Mouse (Mus musculus) thymus, postnatal 10 days (tissue): ENCODE measurements around the gene Map2.

Experiments
- DNase-seq, 2 experiments: peaks; one replicate each; pipeline ENCODE4 v3.0.0; 2021; ENCODE audit warnings: low spot score in 2 of 2

Map2 gene

DNA sequence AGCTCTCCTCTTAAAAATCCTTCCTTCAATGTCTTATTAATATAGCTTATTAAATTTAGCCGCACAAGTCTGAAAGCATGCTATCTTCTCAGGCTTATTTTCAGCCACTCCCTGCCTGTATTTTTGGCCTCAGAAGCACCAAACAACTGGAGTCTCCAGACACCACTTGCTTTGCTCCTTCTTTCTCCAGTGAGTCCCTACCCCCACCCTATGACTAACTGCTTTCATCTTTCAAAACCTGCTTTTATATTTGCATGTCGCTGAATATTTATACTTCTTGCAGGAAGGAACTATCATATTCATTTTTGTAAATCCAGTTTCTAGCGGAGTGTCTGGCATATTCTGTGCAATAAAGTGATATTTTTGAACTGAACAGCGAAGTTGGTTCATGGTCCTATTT, 21.6 kb downstream of the Map2 start:
- DNase-seq = no peak

GRCm38 (mm10) chr1:66205517-66205916, 30.4 kb downstream of the Map2 start:
- DNase-seq = no peak

GRCm38 (mm10) chr1:66206904-66207303, 31.8 kb downstream of the Map2 start:
- DNase-seq = no peak

DNA sequence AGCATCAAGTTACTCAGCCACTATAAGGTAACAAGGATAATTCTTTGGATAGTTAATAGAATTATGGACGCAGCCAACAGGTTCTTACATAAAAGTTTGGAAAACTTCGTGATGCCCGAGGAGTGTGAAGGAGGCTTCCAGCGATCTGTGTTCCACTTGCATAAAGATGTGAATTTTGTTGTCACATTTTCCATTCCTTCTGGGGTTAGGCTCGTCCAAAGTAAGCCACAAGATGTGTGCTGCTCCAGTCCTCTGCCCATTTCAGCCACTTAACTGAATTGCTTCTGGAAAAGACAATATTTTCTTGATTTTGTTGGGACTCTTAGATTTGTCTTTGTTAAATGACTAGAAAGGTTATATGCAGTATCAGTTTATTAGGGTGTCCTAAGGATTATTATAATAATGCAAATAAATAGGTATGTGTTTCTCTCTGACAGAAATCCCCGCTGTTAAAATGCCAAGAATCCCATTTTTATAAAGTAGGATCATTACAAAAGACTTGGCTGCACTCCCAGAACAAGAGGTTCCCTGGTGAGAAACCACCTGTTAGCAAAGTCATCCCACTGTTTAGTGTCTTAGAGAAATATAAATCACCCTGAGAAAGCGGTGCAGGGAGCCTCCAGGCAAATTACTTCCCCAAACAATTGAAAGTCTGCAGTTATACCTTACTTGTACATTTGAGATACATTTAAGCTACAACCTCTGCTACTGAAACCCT, 36.2 kb downstream of the Map2 start:
- DNase-seq = no peak

GRCm38 (mm10) chr1:66221497-66221896, 46.4 kb downstream of the Map2 start:
- DNase-seq = no peak

- no peak for DNase-seq
These were observed 48.3 kb downstream of the Map2 start for GRCm38 (mm10) chr1:66223331-66223730.

DNA sequence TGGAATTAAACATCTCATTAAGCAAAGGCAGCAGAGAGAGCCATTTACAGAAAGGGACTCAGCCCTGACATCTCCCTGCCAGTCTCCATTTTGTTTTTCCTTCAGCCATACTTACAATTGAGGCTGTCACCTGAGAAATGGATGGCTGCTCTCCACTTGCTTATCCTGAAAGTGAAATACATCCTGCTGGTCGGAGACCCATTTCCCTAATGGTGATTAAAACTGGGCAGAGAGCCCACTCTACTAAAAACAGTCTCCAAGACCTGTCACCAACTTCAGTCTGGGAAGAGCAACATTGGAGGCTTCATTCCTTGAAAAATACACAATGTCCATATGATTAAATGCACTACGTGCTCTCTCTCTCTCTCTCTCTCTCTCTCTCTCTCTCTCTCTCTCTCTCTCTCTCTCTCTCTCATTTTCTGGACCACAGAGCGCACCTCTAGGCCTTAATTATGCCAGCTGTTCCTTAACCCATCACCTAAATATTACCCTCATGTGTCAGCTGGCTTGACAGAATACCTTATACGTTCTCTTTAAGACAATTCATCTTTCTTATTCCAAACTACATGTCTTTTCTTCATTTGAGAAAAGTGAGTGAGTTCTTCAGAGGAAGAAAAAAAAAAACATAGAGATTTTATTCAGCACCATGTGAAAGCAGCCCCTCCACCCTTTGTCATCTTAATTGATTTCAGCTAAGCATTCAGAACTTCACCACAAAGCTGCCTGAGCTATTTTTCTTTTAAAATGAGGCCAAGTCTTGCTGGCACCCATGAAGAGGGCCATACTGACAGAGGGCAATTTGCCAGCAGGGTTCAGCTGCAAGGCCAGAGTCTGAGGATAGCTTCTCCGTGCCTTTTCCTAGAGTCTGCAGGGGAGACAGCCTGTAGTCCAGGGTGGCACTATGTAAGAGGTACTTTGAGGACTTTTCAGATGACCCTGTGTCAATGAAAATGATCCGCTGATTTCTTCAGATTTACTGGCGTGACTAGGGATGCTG, 51.6 kb downstream of the Map2 start:
- no peak for DNase-seq

DNA sequence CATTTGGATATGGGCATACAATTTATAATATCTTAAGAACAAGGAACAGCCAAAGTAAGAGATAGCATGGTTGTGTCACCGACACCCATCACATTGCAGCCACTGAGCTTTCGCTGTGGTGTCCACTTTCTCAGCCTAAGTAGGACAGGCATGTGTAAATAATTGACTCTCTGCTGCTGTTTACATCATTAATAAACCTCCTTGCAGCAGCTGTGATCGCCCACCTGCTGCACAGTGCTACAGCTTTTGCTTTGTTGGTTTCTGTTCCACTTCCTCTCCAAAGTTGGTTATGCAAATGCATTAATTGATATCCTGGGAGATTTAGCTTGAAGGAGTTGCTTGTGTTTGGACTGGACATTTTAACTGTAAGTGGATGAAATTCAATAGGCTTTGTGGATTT, 53.1 kb downstream of the Map2 start:
- DNase-seq = no peak

DNA sequence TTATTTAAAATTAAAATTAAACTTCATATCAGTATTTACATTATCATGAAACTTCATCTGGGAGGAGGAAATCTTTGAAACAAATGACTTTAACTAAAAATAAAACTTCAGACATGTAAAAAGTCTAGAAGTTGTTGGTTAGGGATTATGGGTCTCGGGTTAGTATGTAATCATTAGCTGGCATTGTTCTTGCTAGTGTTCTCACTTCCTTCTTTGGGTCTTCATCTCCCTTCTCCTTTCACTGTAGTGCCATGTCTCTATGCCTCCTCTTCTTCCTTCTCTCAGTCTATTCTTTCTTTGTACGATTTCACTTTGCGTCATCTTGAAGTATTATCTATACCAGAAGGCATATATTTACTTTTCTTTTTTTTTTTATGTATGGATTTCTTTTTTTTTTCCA, 55.3 kb downstream of the Map2 start:
- no peak for DNase-seq

GRCm38 (mm10) chr1:66231963-66232362, 56.9 kb downstream of the Map2 start:
- DNase-seq = no peak

DNA sequence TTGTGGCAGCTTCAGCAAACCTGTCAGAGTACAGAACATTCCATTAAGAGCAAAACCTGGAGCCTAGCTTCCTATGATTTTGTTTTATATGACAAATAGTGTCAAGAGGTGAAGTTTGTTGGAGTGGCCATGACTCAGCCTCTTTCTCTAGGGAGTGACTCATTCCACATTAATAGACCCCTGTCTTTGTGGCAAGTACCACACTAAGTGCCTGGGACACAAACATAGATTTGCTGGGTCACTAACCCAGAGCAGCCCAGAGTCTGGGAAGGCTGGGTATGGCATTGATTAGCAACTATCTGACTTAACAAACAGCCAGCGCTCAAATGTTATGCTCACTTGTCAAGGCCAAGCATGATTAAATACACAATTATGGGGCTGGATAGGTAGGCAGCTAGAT, 69.8 kb downstream of the Map2 start:
- DNase-seq = no peak

GRCm38 (mm10) chr1:66251649-66252332, 76.7 kb downstream of the Map2 start:
- DNase-seq = no peak

DNA sequence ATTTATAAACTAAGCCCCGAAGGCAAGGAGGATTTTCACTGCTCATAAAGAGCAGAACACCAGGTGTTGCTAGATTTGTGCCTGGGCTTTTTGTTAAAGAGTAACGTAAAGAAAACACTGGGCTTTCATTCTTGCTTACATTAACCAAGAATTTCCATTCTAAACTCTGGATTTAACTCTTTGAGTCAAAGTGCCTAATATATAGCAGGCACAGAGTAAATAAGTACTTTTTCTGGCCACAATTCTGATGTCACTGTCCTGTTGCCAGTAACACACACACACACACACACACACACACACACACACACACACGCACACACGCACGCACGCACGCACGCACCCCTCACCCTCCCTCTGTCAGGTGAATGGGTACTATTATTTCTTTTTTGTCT, 77.3 kb downstream of the Map2 start:
- no peak for DNase-seq

DNA sequence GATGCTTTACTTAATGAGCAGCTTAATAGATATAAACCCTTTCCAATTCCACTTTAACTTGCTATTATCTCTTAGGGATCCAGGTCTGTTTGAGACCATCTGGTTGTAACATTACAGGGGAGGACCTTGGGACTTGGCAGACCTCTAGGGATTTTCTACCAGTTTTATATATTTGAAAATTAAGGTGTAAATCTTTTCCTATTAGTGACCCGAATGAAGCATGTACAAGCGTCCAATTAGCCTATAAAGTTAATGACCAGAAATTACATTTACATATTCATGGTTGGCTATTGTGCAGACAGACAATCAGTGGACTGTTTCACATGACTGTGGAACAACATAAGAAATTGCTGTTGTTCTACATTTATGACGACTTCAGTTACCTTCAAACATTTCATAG, 88.1 kb downstream of the Map2 start:
- no peak for DNase-seq

DNA sequence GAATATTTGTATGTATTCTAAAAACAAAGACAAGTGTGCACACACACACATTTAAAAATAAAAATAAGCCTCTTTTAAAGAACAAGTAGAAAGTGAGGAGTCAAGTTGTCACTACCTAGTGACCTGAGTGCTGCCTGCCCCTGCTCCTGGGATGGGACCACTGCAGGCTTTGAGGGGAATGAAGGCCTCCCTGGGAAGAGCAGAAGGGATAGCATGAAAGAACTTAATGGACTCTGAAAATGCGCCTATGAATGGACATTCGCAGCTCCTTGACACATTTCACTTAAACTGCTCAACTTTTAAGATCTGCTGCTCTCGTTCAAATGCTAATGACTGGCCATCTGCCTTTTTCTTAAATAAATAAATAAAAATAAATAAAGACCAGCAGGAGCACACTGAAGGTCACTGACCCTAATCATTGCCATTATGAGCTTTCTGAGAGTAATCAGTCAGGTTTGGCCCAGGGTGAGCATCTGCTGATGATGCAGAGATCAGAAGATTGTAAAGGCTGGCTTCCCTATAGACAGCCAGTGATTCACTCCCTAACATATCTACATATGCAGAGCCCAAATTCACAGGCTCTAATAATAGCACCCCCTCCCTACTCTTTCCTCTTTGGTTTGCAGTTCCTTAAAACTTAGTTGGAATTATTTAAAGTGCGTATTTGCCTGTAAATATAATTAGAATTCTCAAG, 91.3 kb downstream of the Map2 start:
- DNase-seq = no peak

DNA sequence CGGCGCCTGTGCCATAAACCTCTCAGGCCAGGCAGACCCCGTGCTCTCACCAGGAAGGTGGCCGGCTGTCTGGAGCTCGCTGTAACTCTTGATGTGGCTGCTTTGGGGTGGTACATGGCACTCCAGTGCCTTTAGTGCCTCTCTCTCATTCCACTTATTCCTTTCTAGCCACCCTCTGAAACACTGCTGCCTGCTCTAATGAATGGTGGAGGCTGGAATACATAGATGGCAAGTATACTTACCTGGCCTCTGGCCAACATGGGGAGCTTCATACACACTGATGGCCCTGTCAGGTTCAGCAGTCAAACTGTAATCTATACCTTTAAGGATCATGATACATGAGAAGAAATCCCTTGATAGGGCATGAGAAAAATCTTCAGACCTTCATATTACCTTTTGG, 102.6 kb downstream of the Map2 start:
- no peak for DNase-seq

- DNase-seq = no peak
These were observed 104.3 kb downstream of the Map2 start for GRCm38 (mm10) chr1:66279222-66280009.

GRCm38 (mm10) chr1:66280152-66280551, 105.1 kb downstream of the Map2 start:
- no peak for DNase-seq

- DNase-seq = no peak
These were observed 107.4 kb downstream of the Map2 start for GRCm38 (mm10) chr1:66282447-66282846.

- DNase-seq = no peak
These were observed 113.9 kb downstream of the Map2 start for GRCm38 (mm10) chr1:66288987-66289386.
